Mouse (Mus musculus) B cell, adult 2 months (primary cell): ENCODE measurements around the gene 1810010H24Rik.
"Not testable (repeated sequence)": the region's sequence is repeated elsewhere in the genome, so short reads cannot be mapped to it uniquely, and the experiment has no call there.

Source experiments
- DNase-seq, 2 experiments: peaks; one replicate each; pipeline ENCODE4 v3.0.0; 2022

1810010H24Rik gene

GRCm38 (mm10) chr11:107025411-107026321 is at the start of gene 1810010H24Rik:
Gene 1810010H24Rik (plus strand): TSS chr11:107025681.
- DNase-seq: peak; percentile 50 to 55

GRCm38 (mm10) chr11:106976194-106976593 is 49.3 kb upstream of the 1810010H24Rik start:
- no peak for DNase-seq

DNA sequence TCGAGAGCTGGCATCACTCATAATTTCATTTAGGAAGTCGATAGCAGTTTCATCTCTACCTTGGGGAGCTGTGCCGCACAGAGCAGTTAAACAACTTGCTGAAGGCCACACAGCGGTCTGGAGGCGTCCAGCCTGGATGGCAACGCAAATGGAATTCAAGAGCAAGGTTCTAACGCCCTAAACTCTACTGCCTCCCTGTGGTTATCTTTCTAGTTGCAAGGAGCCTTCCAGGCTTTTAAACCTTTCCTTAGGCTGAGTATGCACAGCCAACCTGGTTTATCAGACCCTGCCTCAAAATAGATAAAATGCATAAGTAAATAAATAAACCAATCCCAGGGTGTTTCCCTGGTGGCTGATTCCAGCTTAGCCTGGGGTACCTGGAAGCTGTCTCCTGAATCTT is 45.0 kb upstream of the 1810010H24Rik start:
- peak; percentile 50 to 57 for DNase-seq

GRCm38 (mm10) chr11:106981787-106982186 is 43.7 kb upstream of the 1810010H24Rik start:
- no peak for DNase-seq

- DNase-seq: no peak
Measured at GRCm38 (mm10) chr11:106982351-106982750, 43.1 kb upstream of the 1810010H24Rik start.

DNA sequence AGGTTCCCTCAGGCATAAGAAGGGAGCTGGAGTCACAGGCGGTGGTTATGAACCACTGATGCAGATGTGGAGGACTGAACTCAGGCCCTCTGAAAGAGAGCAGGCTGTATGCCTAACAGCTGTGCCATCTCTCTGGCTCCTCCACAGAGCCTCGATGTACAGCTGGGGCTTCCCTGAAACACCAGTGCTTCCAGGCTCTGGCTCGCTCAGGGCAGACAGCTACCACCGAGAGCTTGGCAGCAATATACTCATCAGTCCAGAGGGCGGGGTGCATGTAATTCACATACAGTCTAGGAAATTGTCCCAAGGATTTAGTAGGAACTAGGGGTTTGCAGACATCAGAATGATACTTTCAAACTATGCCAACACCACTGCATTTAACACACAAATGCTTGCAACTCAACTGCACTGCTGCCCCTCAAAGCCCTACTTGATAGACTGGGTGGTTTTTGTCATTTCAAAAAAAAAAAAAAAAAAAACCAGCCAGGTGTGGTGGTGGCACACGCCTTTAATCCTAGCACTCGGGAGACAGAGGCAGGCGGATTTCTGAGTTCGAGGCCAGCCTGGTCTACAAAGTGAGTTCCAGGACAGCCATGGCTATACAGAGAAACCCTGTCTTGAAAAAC is 39.4 kb upstream of the 1810010H24Rik start:
- DNase-seq: not testable (repeated sequence)

GRCm38 (mm10) chr11:106987384-106987783 is 38.1 kb upstream of the 1810010H24Rik start:
- DNase-seq: no peak

- no peak for DNase-seq
Measured at GRCm38 (mm10) chr11:106994246-106995085, 31.0 kb upstream of the 1810010H24Rik start.

- not testable (repeated sequence) for DNase-seq
Measured at GRCm38 (mm10) chr11:106996492-106996891, 29.0 kb upstream of the 1810010H24Rik start.

DNA sequence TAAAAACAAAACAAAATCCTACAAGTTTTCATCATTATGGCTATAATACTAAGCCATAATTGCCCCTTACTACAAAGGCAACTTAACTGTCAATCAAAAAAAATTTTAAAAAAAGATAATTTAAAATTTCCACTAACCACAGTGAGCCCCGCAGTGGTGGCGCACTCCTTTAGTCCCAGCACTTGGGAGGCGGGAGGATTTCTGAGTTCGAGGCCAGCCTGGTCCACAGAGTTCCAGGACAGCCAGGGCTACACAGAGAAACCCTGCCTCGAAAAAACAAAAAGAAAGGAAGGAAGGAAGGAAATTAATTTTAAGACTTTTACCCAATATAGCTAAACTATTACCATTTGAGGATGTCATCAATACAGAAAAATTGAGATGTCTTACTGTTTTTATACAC is 27.5 kb upstream of the 1810010H24Rik start:
- no peak for DNase-seq

- DNase-seq: no peak
Measured at GRCm38 (mm10) chr11:106998651-106999150, 26.8 kb upstream of the 1810010H24Rik start.

DNA sequence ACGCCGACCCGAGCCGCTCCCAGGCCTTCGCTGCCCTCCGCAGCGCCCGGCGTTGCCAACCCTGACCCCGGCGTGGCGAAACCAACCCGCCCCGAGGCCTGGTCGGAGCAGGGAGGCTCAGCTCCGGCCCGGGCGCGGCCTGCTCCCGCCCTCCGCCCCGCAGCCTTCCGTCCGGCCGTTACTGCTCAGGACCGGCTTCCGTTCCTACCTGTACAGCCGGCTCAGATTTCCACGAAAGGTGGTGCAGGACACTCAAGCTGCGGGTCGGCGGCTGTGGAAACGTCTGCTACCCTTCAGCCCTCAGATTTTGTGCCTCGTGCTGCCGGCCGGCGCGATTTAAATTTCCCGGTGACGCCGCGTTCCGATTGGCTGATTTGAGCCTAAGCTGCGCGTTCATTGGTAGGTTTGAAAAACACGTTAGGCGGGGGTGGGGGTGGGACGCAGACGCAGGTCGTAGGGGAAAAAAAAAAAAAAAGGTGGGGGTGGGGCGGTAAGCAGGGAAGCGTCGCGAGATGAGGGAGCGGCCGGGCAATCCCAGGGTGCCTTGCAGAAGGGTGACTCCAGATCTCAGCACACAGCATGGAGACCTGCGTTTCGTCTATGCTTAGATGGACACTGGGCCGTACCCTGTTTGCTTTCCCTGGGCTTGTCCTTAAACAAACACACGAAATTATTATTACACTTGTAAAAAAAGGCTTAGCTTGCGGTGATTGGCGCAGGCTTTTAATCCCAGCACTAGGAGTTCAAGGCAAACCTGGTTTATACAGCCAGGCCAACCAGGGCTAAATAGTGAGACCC is 26.1 kb upstream of the 1810010H24Rik start, which contains the start of gene Kpna2:
Gene Kpna2 (minus strand): TSS at position 391 of the 798 bp plus-strand sequence.
- peak; percentile 88 for DNase-seq

DNA sequence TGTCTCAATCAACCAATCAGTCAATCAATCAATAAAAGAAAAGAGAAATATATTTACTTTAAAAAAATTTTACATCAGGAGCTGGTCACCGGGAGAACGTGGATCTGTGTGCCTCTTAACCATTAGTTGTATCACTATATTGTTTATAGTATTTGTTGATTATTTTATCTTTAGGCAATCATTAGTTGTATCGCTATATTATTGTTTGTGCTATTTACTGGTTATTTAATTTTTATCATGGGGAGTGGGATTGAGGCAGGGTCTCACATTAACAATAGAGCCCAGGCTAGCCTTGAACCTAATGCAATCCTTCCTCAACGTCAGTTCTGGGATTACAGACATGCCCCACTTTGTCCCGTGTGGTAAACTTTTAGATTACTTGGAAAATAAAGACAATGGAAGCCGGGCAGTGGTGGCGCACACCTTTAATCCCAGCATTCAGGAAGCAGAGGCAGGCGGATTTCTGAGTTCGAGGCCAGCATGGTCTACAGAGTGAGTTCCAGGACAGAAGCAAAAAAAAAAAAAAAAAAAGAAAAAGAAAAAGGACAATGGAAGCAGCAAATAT is 25.4 kb upstream of the 1810010H24Rik start:
- no peak for DNase-seq

- DNase-seq: no peak
Measured at GRCm38 (mm10) chr11:107001760-107002675, 23.5 kb upstream of the 1810010H24Rik start.

GRCm38 (mm10) chr11:107005538-107005937 is 19.9 kb upstream of the 1810010H24Rik start:
- DNase-seq: no peak

DNA sequence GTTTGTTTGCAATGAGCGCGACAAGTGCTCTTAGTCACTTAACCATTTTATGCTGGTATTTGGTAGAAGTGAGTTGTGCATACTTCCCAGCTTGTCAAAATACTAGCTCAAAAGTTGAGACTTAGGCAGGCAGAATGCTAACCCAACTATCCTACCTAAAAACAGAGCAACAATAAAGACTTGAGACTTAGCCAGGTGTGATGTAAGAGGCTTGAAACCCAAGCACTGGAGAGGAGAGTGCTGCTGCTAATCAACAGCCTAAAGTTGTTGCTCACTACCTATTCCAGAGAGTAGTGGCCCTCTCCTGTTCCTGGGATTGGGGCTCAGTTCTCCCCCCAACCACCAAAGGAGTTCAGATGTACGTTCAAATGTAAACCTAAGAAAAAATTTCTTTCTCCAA is 15.0 kb upstream of the 1810010H24Rik start:
- no peak for DNase-seq

GRCm38 (mm10) chr11:107011171-107011570 is 14.3 kb upstream of the 1810010H24Rik start:
- DNase-seq: no peak

- DNase-seq: peak in 1 of 2 experiments; percentile 20
Measured at GRCm38 (mm10) chr11:107011669-107012323, 13.7 kb upstream of the 1810010H24Rik start.

DNA sequence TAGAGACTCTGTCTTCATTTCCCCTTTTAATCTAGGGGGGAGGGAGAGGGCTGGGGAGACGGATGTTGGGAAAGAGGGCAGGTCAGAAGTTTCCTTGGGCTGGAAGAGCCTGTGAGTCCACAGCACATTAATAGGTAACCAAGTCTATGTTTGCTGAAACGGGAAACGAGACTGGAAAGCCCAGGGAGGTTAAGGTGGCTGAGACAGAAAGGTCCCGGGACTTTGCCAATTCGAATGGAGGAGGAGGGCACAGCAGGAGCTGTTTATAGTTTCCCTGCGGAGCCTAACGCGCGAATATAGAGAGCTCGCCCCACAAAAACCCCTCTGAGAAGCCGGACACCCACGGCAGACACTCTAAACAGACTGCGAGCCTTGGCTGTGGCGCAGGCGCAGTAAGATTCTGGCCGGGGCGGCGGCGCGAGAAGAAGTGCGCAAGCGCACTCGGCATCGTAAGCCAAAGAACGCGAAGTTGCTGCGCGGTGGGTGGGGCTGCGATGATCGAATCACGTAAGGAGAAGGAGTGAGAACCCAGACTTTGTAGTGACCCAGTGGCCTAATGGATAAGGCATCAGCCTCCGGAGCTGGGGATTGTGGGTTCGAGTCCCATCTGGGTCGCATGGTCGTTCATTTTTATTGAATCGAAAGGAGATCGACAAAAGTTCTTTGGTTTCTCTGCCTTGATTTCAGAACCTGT is 13.0 kb upstream of the 1810010H24Rik start:
- DNase-seq: peak; percentile 98 to 99
